Mouse (Mus musculus) liver, embryonic 13.5 days (tissue): ENCODE data around the gene Pthlh. TPM values are rescaled to one million over a fixed set of nuclear protein-coding genes. Genes with fewer than 3 reads are reported as not detected.

ENCODE experiments used
- ATAC-seq: fragments of 200-750 bp; cut with Nextera tagmentation; 2 replicates; pipeline ENCODE4 v1.8.0; 2017; ENCODE audit warnings: low read depth, mild to moderate bottlenecking, moderate number of reproducible peaks, moderate library complexity
- DNase-seq: peaks from one replicate; pipeline ENCODE4 v3.0.0; 2022
- H3K27ac ChIP-seq: fragments of 300-500 bp; sonication (generic); 2 replicates; pipeline ENCODE4 v1.5.1; 2015; ENCODE audit warnings: moderate library complexity, mild to moderate bottlenecking, inconsistent platforms
- H3K27me3 ChIP-seq: fragments of 300-500 bp; sonication (generic); 2 replicates; pipeline ENCODE4 v1.6.1; 2015; ENCODE audit warnings: mild to moderate bottlenecking, inconsistent platforms
- H3K36me3 ChIP-seq: fragments of 300-500 bp; sonication (generic); 2 replicates; pipeline ENCODE4 v1.6.1; 2015; ENCODE audit warnings: mild to moderate bottlenecking, inconsistent platforms
- H3K4me1 ChIP-seq: fragments of 300-500 bp; sonication (generic); replicated peaks from 2 replicates; pipeline ENCODE4 v1.6.1; 2015; ENCODE audit warnings: inconsistent platforms
- H3K4me2 ChIP-seq: fragments of 300-500 bp; sonication (generic); 2 replicates; pipeline ENCODE4 v1.6.1; 2015; ENCODE audit warnings: inconsistent platforms, mild to moderate bottlenecking, moderate library complexity
- H3K4me3 ChIP-seq: fragments of 300-500 bp; sonication (generic); replicated peaks from 2 replicates; pipeline ENCODE4 v1.5.1; 2015; ENCODE audit warnings: mild to moderate bottlenecking, inconsistent platforms
- H3K9ac ChIP-seq: fragments of 300-500 bp; sonication (generic); 2 replicates; pipeline ENCODE4 v1.6.1; 2015; ENCODE audit warnings: mild to moderate bottlenecking, inconsistent platforms
- H3K9me3 ChIP-seq: fragments of 300-500 bp; sonication (generic); replicated peaks from 2 replicates; pipeline ENCODE4 v1.6.1; 2016; ENCODE audit warnings: inconsistent platforms
- WGBS: fragments of 180-500 bp; shearing (Covaris S2); methylation state at CpG from one replicate; pipeline ENCODE4 v1.1.7; 2015; ENCODE audit not compliant: insufficient replicate concordance; 5-methylcytosine and 5-hydroxymethylcytosine counted together
- polyA plus RNA-seq: library from polyadenylated mRNA; unstranded; fragments of >200 nt; fragmentation: Nextera tagmentation; extraction: Ambion mirVana; gene quantifications from 2 replicates; pipeline ENCODE4 v1.2.1, GENCODE M21; 2015

The Pthlh gene
- polyA plus RNA-seq, 1 experiment from 2014 or later: not detected

DNA sequence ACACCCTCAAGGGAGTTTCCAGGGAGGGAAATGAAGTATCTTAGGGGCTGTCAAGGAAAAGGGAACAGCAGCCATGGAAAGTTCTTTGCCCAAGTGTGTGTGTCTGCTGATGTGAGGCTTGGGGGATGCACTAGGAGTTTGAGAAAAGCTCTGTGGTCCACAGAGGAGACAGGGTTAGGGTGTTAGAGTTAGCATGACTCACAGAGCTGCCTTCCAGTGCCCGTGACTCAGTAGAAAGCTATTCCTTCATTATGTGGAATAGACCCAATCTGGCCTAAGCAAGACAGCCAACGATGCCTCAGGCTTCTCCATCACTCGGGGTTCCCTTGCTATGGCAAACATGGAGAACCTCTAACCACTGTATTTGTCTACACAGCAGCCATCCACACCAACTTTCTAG is 3.2 kb downstream of the Pthlh start:
- WGBS: 39% methylated on average over 3 of the region's 3 CpGs
- Histone ChIP-seq H3K27ac (no peak overlapping the region), H3K9ac (no peak overlapping the region), H3K4me2 (no peak overlapping the region), H3K4me1 (no peaks in the 10 kb centered on the region), H3K36me3 (no peaks in the 10 kb centered on the region), H3K9me3 (no peaks in the 10 kb centered on the region), H3K27me3 (peaks cover 48% of the 10 kb centered on the region), H3K4me3 (no peak overlapping the region)
- DNase-seq (no peak), ATAC-seq (no peak)

DNA sequence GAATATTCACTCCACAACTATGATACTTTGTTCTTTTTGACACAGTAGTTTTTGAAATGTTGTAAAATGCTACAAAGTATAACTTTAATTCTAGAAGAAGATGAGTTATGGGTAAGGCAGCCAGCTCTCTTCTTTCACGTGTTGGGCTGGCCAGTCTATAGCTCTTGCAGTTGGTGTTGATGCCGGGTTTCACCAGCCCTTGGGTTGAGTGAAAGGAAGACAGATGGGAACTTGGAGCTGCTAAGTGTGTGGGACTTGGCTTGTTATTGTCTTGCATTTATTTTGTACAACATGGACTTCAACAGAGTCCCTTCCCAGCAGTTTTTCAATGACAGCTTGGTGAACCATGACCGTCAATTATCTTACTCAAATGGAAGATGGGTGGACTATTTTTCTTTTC is 16.2 kb downstream of the Pthlh start:
- Histone ChIP-seq H3K27me3 (no peaks in the 10 kb centered on the region), H3K4me2 (no peak overlapping the region), H3K27ac (no peak overlapping the region), H3K4me3 (no peak overlapping the region), H3K4me1 (no peaks in the 10 kb centered on the region), H3K9me3 (no peaks in the 10 kb centered on the region), H3K36me3 (no peaks in the 10 kb centered on the region), H3K9ac (no peak overlapping the region)
- DNase-seq: no peak
- 70% methylated on average over 3 of the region's 3 CpGs for WGBS
- ATAC-seq: no peak

GRCm38 (mm10) chr6:147244294-147244693 is 19.7 kb downstream of the Pthlh start:
- no peak for ATAC-seq
- no peaks in the 10 kb centered on the region for H3K36me3 ChIP-seq
- DNase-seq: no peak
- no peaks in the 10 kb centered on the region for H3K9me3 ChIP-seq
- no peak overlapping the region for H3K4me3 ChIP-seq
- H3K4me2 ChIP-seq: no peak overlapping the region
- no peaks in the 10 kb centered on the region for H3K4me1 ChIP-seq
- H3K9ac ChIP-seq: no peak overlapping the region
- no peak overlapping the region for H3K27ac ChIP-seq
- H3K27me3 ChIP-seq: no peaks in the 10 kb centered on the region

DNA sequence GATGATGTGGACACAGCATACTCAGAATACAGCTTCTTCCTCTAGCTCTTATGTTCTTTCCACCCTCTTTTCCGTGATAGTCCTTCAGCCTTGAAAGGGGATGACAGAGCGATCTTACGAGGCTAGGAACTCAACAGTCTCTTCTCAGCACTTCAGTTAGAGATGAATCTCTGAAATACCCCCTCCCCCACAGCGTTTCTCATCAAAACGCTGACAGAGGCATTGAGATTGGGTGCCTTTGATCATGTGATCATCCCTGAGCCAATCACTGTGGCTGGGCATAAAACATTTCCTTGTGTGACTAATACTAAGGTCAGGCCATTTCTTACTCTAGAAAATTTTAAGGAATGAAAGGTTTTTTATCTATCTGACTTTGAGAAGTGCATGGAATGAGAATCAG is 20.3 kb downstream of the Pthlh start:
- no peak overlapping the region for H3K4me2 ChIP-seq
- no peaks in the 10 kb centered on the region for H3K9me3 ChIP-seq
- no peaks in the 10 kb centered on the region for H3K4me1 ChIP-seq
- no peak overlapping the region for H3K4me3 ChIP-seq
- H3K36me3 ChIP-seq: no peaks in the 10 kb centered on the region
- no peaks in the 10 kb centered on the region for H3K27me3 ChIP-seq
- no peak overlapping the region for H3K9ac ChIP-seq
- no peak overlapping the region for H3K27ac ChIP-seq
- ATAC-seq: no peak
- DNase-seq: no peak
- 40% methylated on average over 5 of the region's 5 CpGs for WGBS

- H3K4me2 ChIP-seq: no peak overlapping the region
- no peaks in the 10 kb centered on the region for H3K4me1 ChIP-seq
- ATAC-seq (no peak), DNase-seq (no peak)
- H3K9ac ChIP-seq: no peak overlapping the region
- H3K27me3 ChIP-seq: no peaks in the 10 kb centered on the region
- H3K4me3 ChIP-seq: no peak overlapping the region
- 52% methylated on average over 3 of the region's 3 CpGs for WGBS
- no peaks in the 10 kb centered on the region for H3K36me3 ChIP-seq
- H3K27ac ChIP-seq: no peak overlapping the region
- H3K9me3 ChIP-seq: no peaks in the 10 kb centered on the region
Measured at GRCm38 (mm10) chr6:147241541-147241940, 22.4 kb downstream of the Pthlh start.

GRCm38 (mm10) chr6:147240203-147240804 is 23.7 kb downstream of the Pthlh start:
- Histone ChIP-seq H3K9ac (no peak overlapping the region), H3K9me3 (no peaks in the 10 kb centered on the region), H3K27me3 (no peaks in the 10 kb centered on the region), H3K27ac (no peak overlapping the region), H3K36me3 (no peaks in the 10 kb centered on the region), H3K4me1 (no peaks in the 10 kb centered on the region), H3K4me3 (no peak overlapping the region), H3K4me2 (no peak overlapping the region)
- DNase-seq: no peak
- 4% methylated on average over 4 of the region's 4 CpGs for WGBS
- no peak for ATAC-seq

DNA sequence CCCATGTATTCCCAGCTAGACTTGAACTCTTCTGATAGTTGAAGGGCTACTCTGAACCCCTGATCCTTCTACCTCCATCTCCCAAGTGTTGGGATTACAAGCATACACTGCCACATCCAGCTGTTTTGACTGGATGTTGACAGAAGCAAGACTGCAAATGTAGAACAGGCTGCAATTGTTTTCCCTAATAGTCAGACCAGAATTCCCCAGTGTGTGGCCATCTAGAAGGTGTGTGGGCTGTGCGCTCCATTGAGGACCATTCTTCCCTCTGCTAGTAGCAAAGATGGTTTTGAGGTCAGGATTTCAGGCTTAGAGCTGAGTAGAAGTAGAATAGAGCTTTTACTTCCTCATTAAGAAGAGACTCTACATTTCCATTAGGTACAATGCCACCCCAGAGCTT is 37.3 kb downstream of the Pthlh start:
- ATAC-seq: no peak
- Histone ChIP-seq H3K27ac (no peak overlapping the region), H3K4me2 (no peak overlapping the region), H3K4me3 (no peak overlapping the region), H3K36me3 (no peaks in the 10 kb centered on the region), H3K9me3 (no peaks in the 10 kb centered on the region), H3K27me3 (no peaks in the 10 kb centered on the region), H3K9ac (no peak overlapping the region), H3K4me1 (no peaks in the 10 kb centered on the region)
- no peak for DNase-seq
- 86% methylated on average over 1 of the region's 1 CpGs for WGBS

DNA sequence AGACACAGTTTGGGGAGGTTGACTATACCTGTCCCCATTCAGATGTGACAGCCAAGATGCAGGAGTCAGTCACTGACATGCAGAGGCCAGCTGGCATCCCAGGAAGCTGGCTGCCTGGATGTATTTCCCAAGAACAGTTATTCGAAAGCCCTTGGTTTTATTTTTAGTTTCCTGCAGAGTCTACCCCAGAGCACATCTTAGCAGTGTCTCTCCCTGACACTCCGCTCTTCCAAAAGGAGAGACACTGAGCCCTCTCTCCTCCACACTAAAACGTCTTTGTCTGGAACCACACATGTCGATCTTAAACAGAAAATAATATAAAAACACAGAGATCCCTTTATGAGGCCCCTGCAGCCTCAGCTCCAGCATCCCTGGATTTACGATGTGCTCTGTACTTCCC is 44.9 kb downstream of the Pthlh start:
- Histone ChIP-seq H3K9ac (no peak overlapping the region), H3K4me2 (no peak overlapping the region), H3K4me3 (no peak overlapping the region), H3K4me1 (no peaks in the 10 kb centered on the region), H3K27me3 (no peaks in the 10 kb centered on the region), H3K27ac (no peak overlapping the region), H3K36me3 (no peaks in the 10 kb centered on the region), H3K9me3 (no peaks in the 10 kb centered on the region)
- ATAC-seq (no peak), DNase-seq (no peak)
- 66% methylated on average over 5 of the region's 5 CpGs for WGBS

GRCm38 (mm10) chr6:147216156-147216555 is 47.8 kb downstream of the Pthlh start:
- no peak overlapping the region for H3K4me2 ChIP-seq
- ATAC-seq (no peak), DNase-seq (no peak)
- H3K4me3 ChIP-seq: no peak overlapping the region
- H3K4me1 ChIP-seq: no peaks in the 10 kb centered on the region
- no peaks in the 10 kb centered on the region for H3K27me3 ChIP-seq
- no peaks in the 10 kb centered on the region for H3K9me3 ChIP-seq
- WGBS: 67% methylated on average over 1 of the region's 1 CpGs
- H3K27ac ChIP-seq: no peak overlapping the region
- H3K36me3 ChIP-seq: no peaks in the 10 kb centered on the region
- H3K9ac ChIP-seq: no peak overlapping the region

DNA sequence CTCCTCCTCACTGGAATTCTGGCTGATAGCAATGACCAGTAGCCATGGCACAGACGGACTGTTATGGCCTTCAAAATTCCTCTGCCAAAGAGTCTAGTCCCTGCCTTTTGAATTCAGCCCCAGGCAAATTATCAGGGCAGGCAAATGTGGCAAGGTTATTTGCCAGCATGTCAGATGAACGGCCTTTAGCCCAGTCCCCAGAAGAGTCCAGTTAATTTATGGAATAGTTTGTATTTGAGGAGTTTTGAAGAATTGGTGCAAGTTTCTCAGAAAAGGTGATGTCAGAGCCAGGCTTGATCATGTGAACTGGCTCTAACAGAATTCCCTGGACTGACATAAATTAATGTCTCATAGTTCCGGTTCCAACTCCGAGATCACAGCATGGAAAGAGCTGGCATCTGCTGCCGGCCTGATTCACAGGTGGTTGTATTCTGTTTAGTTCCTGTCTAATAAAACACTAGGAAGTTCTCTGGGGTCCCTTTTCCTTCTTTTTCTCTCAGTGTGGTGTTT is 56.1 kb downstream of the Pthlh start:
- DNase-seq (no peak), ATAC-seq (no peak)
- WGBS: 74% methylated on average over 5 of the region's 5 CpGs
- Histone ChIP-seq H3K4me2 (no peak overlapping the region), H3K27ac (no peak overlapping the region), H3K27me3 (no peaks in the 10 kb centered on the region), H3K4me3 (no peak overlapping the region), H3K4me1 (no peaks in the 10 kb centered on the region), H3K9ac (no peak overlapping the region), H3K36me3 (no peaks in the 10 kb centered on the region), H3K9me3 (no peaks in the 10 kb centered on the region)
